Mouse (Mus musculus): ENCODE measurements around the gene Gng11. TPM values are rescaled to one million over a fixed set of nuclear protein-coding genes. Genes with fewer than 3 reads are reported as not detected.

The Gng11 gene
- 88.0 and 135 TPM in 2 replicates for polyA plus RNA-seq (2015; fragmentation: Nextera tagmentation; extraction: Ambion mirVana)

GRCm38 (mm10) chr6:4003890-4004306 lies at the start of gene Gng11:
Gng11 (plus strand) TSS chr6:4003904.
- ATAC-seq (replicated peaks; ENCODE audit: insufficient number of reproducible peaks, insufficient read depth, low FRiP score, low read depth), result peak; percentile 84
- no peaks in the 10 kb centered on the region for H3K27me3 ChIP-seq
- peak within 1 kb of the TSS; percentile 72 for H3K4me2 ChIP-seq
- H3K36me3 ChIP-seq, result 0 out of 2 replicates have a peak, but pooled peaks cover 4% of the 10 kb centered on the region
- peak within 1 kb of the TSS; percentile 67 for H3K9ac ChIP-seq
- peaks cover 14% of the 10 kb centered on the region for H3K4me1 ChIP-seq (replicated peaks)
- 0% methylated on average over 19 of the region's 19 CpGs for WGBS
- H3K27ac ChIP-seq, result peak within 1 kb of the TSS; percentile 92
- H3K4me3 ChIP-seq, result peak within 1 kb of the TSS; percentile 63
- H3K9me3 ChIP-seq (replicated peaks), result no peaks in the 10 kb centered on the region

GRCm38 (mm10) chr6:3954969-3955368 lies 48.7 kb upstream of the Gng11 start:
- WGBS, result 57% methylated on average over 4 of the region's 4 CpGs
- no peak for ATAC-seq (replicated peaks; ENCODE audit: insufficient number of reproducible peaks, insufficient read depth, low FRiP score, low read depth)
- Histone ChIP-seq H3K4me3 (no peak overlapping the region), H3K36me3 (no peaks in the 10 kb centered on the region), H3K27ac (no peak overlapping the region), H3K4me1 (replicated peaks) (no peaks in the 10 kb centered on the region), H3K27me3 (no peaks in the 10 kb centered on the region), H3K9ac (no peak overlapping the region), H3K9me3 (replicated peaks) (no peaks in the 10 kb centered on the region), H3K4me2 (no peak overlapping the region)

- H3K4me1 ChIP-seq (replicated peaks), result 0 out of 2 replicates have a peak, but pooled peaks cover 6% of the 10 kb centered on the region
- H3K36me3 ChIP-seq, result no peaks in the 10 kb centered on the region
- H3K27ac ChIP-seq, result no peak overlapping the region
- no peaks in the 10 kb centered on the region for H3K27me3 ChIP-seq
- H3K4me2 ChIP-seq, result peak overlapping the region; percentile 73
- H3K9ac ChIP-seq, result peak overlapping the region; percentile 38
- WGBS, result 10% methylated on average over 31 of the region's 31 CpGs
- ATAC-seq (replicated peaks; ENCODE audit: insufficient number of reproducible peaks, insufficient read depth, low FRiP score, low read depth), result no peak
- no peaks in the 10 kb centered on the region for H3K9me3 ChIP-seq (replicated peaks)
- peak overlapping the region; percentile 48 for H3K4me3 ChIP-seq
Observed at GRCm38 (mm10) chr6:3967676-3968626, 35.8 kb upstream of the Gng11 start.

- no peaks in the 10 kb centered on the region for H3K36me3 ChIP-seq
- no peak for ATAC-seq (replicated peaks; ENCODE audit: insufficient number of reproducible peaks, insufficient read depth, low FRiP score, low read depth)
- no peaks in the 10 kb centered on the region for H3K9me3 ChIP-seq (replicated peaks)
- no peak overlapping the region for H3K27ac ChIP-seq
- no peak overlapping the region for H3K9ac ChIP-seq
- H3K4me3 ChIP-seq, result no peak overlapping the region
- H3K27me3 ChIP-seq, result no peaks in the 10 kb centered on the region
- H3K4me2 ChIP-seq, result no peak overlapping the region
- 45% methylated on average over 1 of the region's 1 CpGs for WGBS
- no peaks in the 10 kb centered on the region for H3K4me1 ChIP-seq (replicated peaks)
Observed at GRCm38 (mm10) chr6:3973679-3974078, 30.0 kb upstream of the Gng11 start.

GRCm38 (mm10) chr6:3982661-3983284 lies 20.9 kb upstream of the Gng11 start:
- Histone ChIP-seq H3K36me3 (no peaks in the 10 kb centered on the region), H3K4me3 (no peak overlapping the region), H3K9ac (no peak overlapping the region), H3K4me1 (replicated peaks) (no peaks in the 10 kb centered on the region), H3K4me2 (no peak overlapping the region), H3K27ac (no peak overlapping the region), H3K27me3 (no peaks in the 10 kb centered on the region), H3K9me3 (replicated peaks) (no peaks in the 10 kb centered on the region)
- ATAC-seq (replicated peaks; ENCODE audit: insufficient number of reproducible peaks, insufficient read depth, low FRiP score, low read depth), result no peak
- 83% methylated on average over 5 of the region's 5 CpGs for WGBS

GRCm38 (mm10) chr6:3988750-3989149 lies 15.0 kb upstream of the Gng11 start, which contains the start of gene Tfpi2:
Tfpi2 (minus strand) TSS chr6:3988919.
- no peak within 1 kb of the TSS for H3K4me2 ChIP-seq
- H3K36me3 ChIP-seq, result no peaks in the 10 kb centered on the region
- no peaks in the 10 kb centered on the region for H3K9me3 ChIP-seq (replicated peaks)
- no peaks in the 10 kb centered on the region for H3K4me1 ChIP-seq (replicated peaks)
- 70% methylated on average over 3 of the region's 3 CpGs for WGBS
- no peaks in the 10 kb centered on the region for H3K27me3 ChIP-seq
- no peak within 1 kb of the TSS for H3K27ac ChIP-seq
- ATAC-seq (replicated peaks; ENCODE audit: insufficient number of reproducible peaks, insufficient read depth, low FRiP score, low read depth), result no peak
- no peak within 1 kb of the TSS for H3K4me3 ChIP-seq
- no peak within 1 kb of the TSS for H3K9ac ChIP-seq

- Histone ChIP-seq H3K27ac (no peak within 1 kb of the TSS), H3K36me3 (no peaks in the 10 kb centered on the region), H3K4me1 (replicated peaks) (no peaks in the 10 kb centered on the region), H3K4me2 (no peak within 1 kb of the TSS), H3K27me3 (no peaks in the 10 kb centered on the region), H3K9ac (no peak within 1 kb of the TSS), H3K4me3 (no peak within 1 kb of the TSS), H3K9me3 (replicated peaks) (no peaks in the 10 kb centered on the region)
- 81% methylated on average over 6 of the region's 6 CpGs for WGBS
- no peak for ATAC-seq (replicated peaks; ENCODE audit: insufficient number of reproducible peaks, insufficient read depth, low FRiP score, low read depth)
Observed at GRCm38 (mm10) chr6:3993492-3993891, 10.2 kb upstream of the Gng11 start, which contains the start of gene Gngt1. Gngt1 (plus strand) TSS chr6:3993792.

- no peak overlapping the region for H3K4me2 ChIP-seq
- no peak for ATAC-seq (replicated peaks; ENCODE audit: insufficient number of reproducible peaks, insufficient read depth, low FRiP score, low read depth)
- H3K27me3 ChIP-seq, result no peaks in the 10 kb centered on the region
- H3K4me1 ChIP-seq (replicated peaks), result peaks cover 4% of the 10 kb centered on the region; the same call in 1 of the 2 replicates
- no peaks in the 10 kb centered on the region for H3K9me3 ChIP-seq (replicated peaks)
- H3K27ac ChIP-seq, result no peak overlapping the region
- 60% methylated on average over 4 of the region's 4 CpGs for WGBS
- no peaks in the 10 kb centered on the region for H3K36me3 ChIP-seq
- H3K4me3 ChIP-seq, result no peak overlapping the region
- H3K9ac ChIP-seq, result no peak overlapping the region
Observed at GRCm38 (mm10) chr6:3998089-3998488, 5.6 kb upstream of the Gng11 start.

GRCm38 (mm10) chr6:3999296-3999695 lies 4.4 kb upstream of the Gng11 start:
- no peak for ATAC-seq (replicated peaks; ENCODE audit: insufficient number of reproducible peaks, insufficient read depth, low FRiP score, low read depth)
- Histone ChIP-seq H3K27ac (no peak overlapping the region), H3K4me2 (no peak overlapping the region)

GRCm38 (mm10) chr6:4000716-4001115 lies 3.0 kb upstream of the Gng11 start:
- H3K27me3 ChIP-seq, result no peaks in the 10 kb centered on the region
- ATAC-seq (replicated peaks; ENCODE audit: insufficient number of reproducible peaks, insufficient read depth, low FRiP score, low read depth), result no peak
- WGBS, result 71% methylated on average over 3 of the region's 3 CpGs
- no peak overlapping the region for H3K4me2 ChIP-seq
- no peaks in the 10 kb centered on the region for H3K9me3 ChIP-seq (replicated peaks)
- H3K9ac ChIP-seq, result no peak overlapping the region
- no peaks in the 10 kb centered on the region for H3K36me3 ChIP-seq
- H3K27ac ChIP-seq, result no peak overlapping the region
- H3K4me1 ChIP-seq (replicated peaks), result peaks cover 11% of the 10 kb centered on the region
- no peak overlapping the region for H3K4me3 ChIP-seq

More at GRCm38 (mm10) chr6:3999296-3999695, 4.4 kb upstream of the Gng11 start:
- no peaks in the 10 kb centered on the region for H3K36me3 ChIP-seq
- no peaks in the 10 kb centered on the region for H3K9me3 ChIP-seq (replicated peaks)
- H3K4me1 ChIP-seq (replicated peaks), result peaks cover 7% of the 10 kb centered on the region; the same call in 1 of the 2 replicates
- WGBS, result 62% methylated on average over 6 of the region's 6 CpGs
- no peak overlapping the region for H3K4me3 ChIP-seq
- no peaks in the 10 kb centered on the region for H3K27me3 ChIP-seq
- no peak overlapping the region for H3K9ac ChIP-seq

GRCm38 (mm10) chr6:4003445-4003844 lies 259 bp upstream of the Gng11 start:
- no peaks in the 10 kb centered on the region for H3K9me3 ChIP-seq (replicated peaks)
- no peak overlapping the region for H3K9ac ChIP-seq
- 0 out of 2 replicates have a peak, but pooled peaks cover under 1% of the 10 kb centered on the region for H3K36me3 ChIP-seq
- WGBS, result 32% methylated on average over 4 of the region's 4 CpGs
- peak overlapping the region; percentile 72 for H3K4me2 ChIP-seq
- peak overlapping the region; percentile 92 for H3K27ac ChIP-seq
- ATAC-seq (replicated peaks; ENCODE audit: insufficient number of reproducible peaks, insufficient read depth, low FRiP score, low read depth), result peak; percentile 27; the same call in 1 of the 2 replicates
- peak overlapping the region; percentile 63 for H3K4me3 ChIP-seq
- H3K27me3 ChIP-seq, result no peaks in the 10 kb centered on the region
- peaks cover 11% of the 10 kb centered on the region for H3K4me1 ChIP-seq (replicated peaks)
